Mouse (Mus musculus) stomach, postnatal 0 days (tissue): ENCODE measurements around the gene Cog1. TPM values are rescaled to one million over a fixed set of nuclear protein-coding genes. Genes with fewer than 3 reads are reported as not detected.

Experiments
- ATAC-seq: fragments of 200-750 bp; cut with Nextera tagmentation; 2 replicates; pipeline ENCODE4 v1.8.0; 2017; ENCODE audit not compliant: low FRiP score, low TSS enrichment
- DNase-seq: peaks from one replicate; pipeline ENCODE4 v3.0.0-alpha.2; 2016; ENCODE audit warnings: low spot score
- H3K27ac ChIP-seq: fragments of 300-500 bp; sonication (generic); replicated peaks from 2 replicates; pipeline ENCODE4 v1.5.1; 2014; ENCODE audit warnings: mild to moderate bottlenecking, control low read depth
- H3K27me3 ChIP-seq: fragments of 300-500 bp; sonication (generic); 2 replicates; pipeline ENCODE4 v1.6.1; 2014; ENCODE audit warnings: low read length; ENCODE audit not compliant: control insufficient read depth, insufficient read depth
- H3K36me3 ChIP-seq: fragments of 300-500 bp; sonication (generic); 2 replicates; pipeline ENCODE4 v1.6.1; 2014; ENCODE audit warnings: low read length, mixed read lengths; ENCODE audit not compliant: control insufficient read depth, insufficient read depth
- H3K4me1 ChIP-seq: fragments of 300-500 bp; sonication (generic); replicated peaks from 2 replicates; pipeline ENCODE4 v1.6.1; 2014; ENCODE audit warnings: antibody characterized with exemption; ENCODE audit not compliant: control insufficient read depth, insufficient read depth
- H3K4me2 ChIP-seq: fragments of 300-500 bp; sonication (generic); replicated peaks from 2 replicates; pipeline ENCODE4 v1.6.1; 2014; ENCODE audit warnings: low read depth, mild to moderate bottlenecking, control low read depth, moderate library complexity
- H3K4me3 ChIP-seq: fragments of 300-500 bp; sonication (generic); 2 replicates; pipeline ENCODE4 v1.5.1; 2014; ENCODE audit warnings: low read depth, low read length, control low read depth
- H3K9ac ChIP-seq: fragments of 300-500 bp; sonication (generic); 2 replicates; pipeline ENCODE4 v1.6.1; 2014; ENCODE audit warnings: mild to moderate bottlenecking, low read length, control low read depth, mixed read lengths
- H3K9me3 ChIP-seq: fragments of 300-500 bp; sonication (generic); 2 replicates; pipeline ENCODE4 v1.6.1; 2016; ENCODE audit warnings: low read length; ENCODE audit not compliant: control insufficient read depth
- CTCF ChIP-seq: IDR thresholded peaks from 2 replicates; pipeline ENCODE4 v1.5.1; 2016; ENCODE audit warnings: antibody characterized with exemption, low read depth, mild to moderate bottlenecking, moderate library complexity
- EP300 ChIP-seq: optimal IDR thresholded peaks from 2 replicates; pipeline ENCODE3; 2016; ENCODE audit warnings: antibody characterized with exemption
- WGBS: fragments of 180-500 bp; shearing (Covaris S2); extraction: QIAGEN DNeasy Blood & Tissue Kit; methylation state at CpG from one replicate; pipeline ENCODE4 v1.1.7; 2014; 5-methylcytosine and 5-hydroxymethylcytosine counted together
- polyA plus RNA-seq: library from polyadenylated mRNA; unstranded; fragments of >200 nt; fragmentation: Nextera tagmentation; extraction: Ambion mirVana; gene quantifications from 2 replicates; pipeline ENCODE4 v1.2.1, GENCODE M21; 2015

Gene Cog1
- polyA plus RNA-seq, 1 experiment from 2014 or later = 14.4 TPM

DNA sequence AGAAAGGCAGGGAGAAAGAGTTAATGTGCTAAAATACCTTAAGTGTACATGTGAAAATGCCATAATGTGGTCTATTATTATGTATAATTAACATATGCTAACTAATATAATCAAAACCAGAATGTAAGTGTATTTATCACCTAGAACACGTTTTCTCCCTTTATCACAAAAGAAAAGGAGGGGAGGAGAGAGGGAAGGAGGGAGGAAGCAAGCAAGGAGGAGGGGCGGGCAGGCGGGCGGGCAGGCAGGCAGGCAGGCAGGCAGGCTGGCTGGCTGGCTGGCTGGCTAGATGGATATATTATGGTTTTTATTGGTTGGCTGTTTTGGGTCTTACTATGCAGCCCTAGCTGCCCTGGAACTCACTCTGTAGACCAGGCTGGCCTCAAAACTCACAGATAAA is 20.7 kb downstream of the Cog1 start:
- WGBS = 62% methylated on average over 4 of the region's 4 CpGs
- no peak overlapping the region for H3K9ac ChIP-seq
- H3K9me3 ChIP-seq = no peaks in the 10 kb centered on the region
- no peak for DNase-seq
- H3K4me2 ChIP-seq = no peak overlapping the region
- H3K27ac ChIP-seq = no peak overlapping the region
- H3K4me3 ChIP-seq = no peak overlapping the region
- H3K27me3 ChIP-seq = no peaks in the 10 kb centered on the region
- TF ChIP-seq EP300 (no peak), CTCF (no peak)
- H3K36me3 ChIP-seq = no peaks in the 10 kb centered on the region; the same call in none of the 2 replicates
- H3K4me1 ChIP-seq = peaks cover 3% of the 10 kb centered on the region
- no peak for ATAC-seq

DNA sequence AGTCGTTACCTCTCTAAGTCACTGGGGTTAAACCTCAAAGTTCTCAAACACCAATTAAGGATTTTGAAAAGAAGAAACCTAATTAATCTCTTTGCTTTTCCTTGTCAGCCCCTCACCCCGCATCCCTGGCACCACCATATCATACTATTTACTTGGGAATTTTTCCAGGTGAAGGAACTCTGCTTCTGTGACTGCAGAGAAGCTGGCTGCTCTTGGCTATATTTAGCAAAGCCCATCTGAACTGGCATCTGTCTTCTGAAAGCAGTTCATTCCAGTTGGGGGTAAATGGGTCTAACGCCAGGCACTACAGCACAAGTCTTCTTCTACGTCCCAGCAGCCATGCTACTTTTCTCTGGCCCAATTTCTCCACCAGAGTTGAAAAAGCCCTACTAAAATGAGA is 24.6 kb downstream of the Cog1 start:
- Histone ChIP-seq H3K27ac (0 out of 2 replicates have a peak overlapping the region, but pooled peaks have one; percentile 25), H3K27me3 (no peaks in the 10 kb centered on the region), H3K4me2 (no peak overlapping the region), H3K4me1 (peaks cover under 1% of the 10 kb centered on the region; the same call in 1 of the 2 replicates), H3K36me3 (peaks cover 9% of the 10 kb centered on the region), H3K9ac (no peak overlapping the region), H3K4me3 (no peak overlapping the region), H3K9me3 (no peaks in the 10 kb centered on the region)
- 82% methylated on average over 4 of the region's 4 CpGs for WGBS
- DNase-seq (no peak), ATAC-seq (no peak)
- no peak for TF ChIP-seq CTCF
- TF ChIP-seq EP300 = no peak

DNA sequence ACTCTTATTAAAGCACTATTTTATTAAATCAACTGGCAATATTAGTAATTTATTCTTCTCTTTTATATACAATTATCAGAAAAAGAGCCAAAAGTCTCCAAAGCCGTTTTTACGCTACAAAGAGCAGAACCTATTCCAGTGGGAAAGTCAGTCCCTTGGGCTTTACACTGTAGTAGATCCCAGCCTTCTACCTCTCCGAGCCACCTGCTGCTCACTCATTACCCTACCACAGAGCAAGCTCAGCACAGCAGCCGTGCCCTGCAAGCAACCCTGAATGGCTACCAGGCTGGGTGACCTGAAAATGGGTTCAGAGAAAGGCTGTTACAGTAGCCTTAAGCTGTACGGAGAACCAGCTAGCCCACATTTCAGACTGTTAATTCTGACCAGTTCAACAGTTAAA is 25.6 kb downstream of the Cog1 start:
- WGBS = 83% methylated on average over 5 of the region's 5 CpGs
- ATAC-seq = no peak
- Histone ChIP-seq H3K27ac (no peak overlapping the region), H3K4me1 (no peaks in the 10 kb centered on the region), H3K9me3 (no peaks in the 10 kb centered on the region), H3K4me3 (no peak overlapping the region), H3K9ac (no peak overlapping the region), H3K36me3 (peaks cover 9% of the 10 kb centered on the region), H3K27me3 (no peaks in the 10 kb centered on the region), H3K4me2 (no peak overlapping the region)
- no peak for DNase-seq
- no peak for TF ChIP-seq EP300
- no peak for TF ChIP-seq CTCF

DNA sequence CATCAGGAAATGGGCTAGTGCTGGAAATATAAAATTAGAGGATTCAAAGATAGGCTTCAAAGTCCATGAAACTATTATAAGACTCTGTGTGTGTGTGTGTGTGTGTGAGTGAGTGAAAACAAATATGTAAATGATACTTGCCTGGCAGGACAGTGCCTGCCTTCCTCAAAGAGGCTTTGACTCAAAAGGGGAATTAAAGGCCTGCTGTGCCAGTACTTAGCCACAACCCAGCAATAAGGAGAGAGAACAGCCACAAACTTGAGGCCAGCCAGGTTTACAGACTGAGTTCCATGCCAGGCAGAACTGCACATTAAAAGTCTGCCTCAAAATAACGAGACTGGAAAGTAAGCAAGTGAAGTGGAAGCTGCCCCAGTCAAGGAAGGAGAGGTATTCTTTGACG is 27.9 kb downstream of the Cog1 start:
- DNase-seq (no peak), ATAC-seq (no peak)
- WGBS = 71% methylated on average over 2 of the region's 2 CpGs
- Histone ChIP-seq H3K36me3 (peaks cover 9% of the 10 kb centered on the region), H3K27ac (no peak overlapping the region), H3K4me2 (no peak overlapping the region), H3K9ac (no peak overlapping the region), H3K4me3 (no peak overlapping the region), H3K27me3 (no peaks in the 10 kb centered on the region), H3K4me1 (no peaks in the 10 kb centered on the region; the same call in 1 of the 2 replicates), H3K9me3 (no peaks in the 10 kb centered on the region)
- no peak for TF ChIP-seq CTCF
- no peak for TF ChIP-seq EP300

DNA sequence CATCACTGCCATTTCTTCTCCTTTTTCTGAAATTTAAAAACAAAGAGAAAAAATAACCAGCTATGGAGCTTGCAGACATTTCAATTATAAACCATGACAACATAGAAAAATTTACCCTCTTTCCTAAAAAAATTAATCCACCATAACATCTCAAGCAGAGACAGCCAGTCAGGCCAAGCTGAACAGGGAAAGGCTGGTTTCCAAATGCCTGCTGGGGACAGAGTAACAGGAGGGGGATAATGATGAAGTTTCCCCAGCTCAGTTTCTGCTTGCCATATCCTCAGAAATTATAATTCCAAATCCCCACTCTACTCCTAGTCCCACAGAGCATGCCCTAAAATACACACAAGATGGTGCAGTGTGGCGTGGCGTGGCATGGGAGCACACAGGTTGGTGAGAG is 28.4 kb downstream of the Cog1 start:
- no peaks in the 10 kb centered on the region for H3K9me3 ChIP-seq
- H3K4me2 ChIP-seq = no peak overlapping the region
- peaks cover 9% of the 10 kb centered on the region for H3K36me3 ChIP-seq
- H3K27ac ChIP-seq = no peak overlapping the region
- DNase-seq = no peak
- TF ChIP-seq CTCF (no peak), EP300 (no peak)
- H3K9ac ChIP-seq = no peak overlapping the region
- no peaks in the 10 kb centered on the region for H3K27me3 ChIP-seq
- WGBS = 97% methylated on average over 2 of the region's 2 CpGs
- no peaks in the 10 kb centered on the region; the same call in 1 of the 2 replicates for H3K4me1 ChIP-seq
- H3K4me3 ChIP-seq = no peak overlapping the region
- ATAC-seq = no peak

DNA sequence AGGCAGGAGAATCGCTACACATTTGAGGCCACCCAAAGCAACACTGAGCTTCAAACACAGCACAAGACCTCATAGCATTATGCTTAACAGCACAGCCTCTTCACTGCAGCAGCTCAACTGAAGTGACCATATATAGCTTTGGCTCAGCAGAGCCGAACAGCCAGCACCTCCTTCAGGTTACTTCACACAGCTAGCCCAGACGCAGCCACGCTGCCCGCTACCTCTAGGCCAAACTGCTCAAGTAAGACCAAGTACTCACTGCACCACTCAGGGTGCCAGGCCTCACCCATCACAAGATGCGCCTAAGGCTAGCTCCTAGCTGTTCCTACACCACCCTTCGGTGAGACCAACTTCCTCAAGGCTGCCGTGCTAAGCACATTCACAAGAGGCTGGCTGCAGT is 29.4 kb downstream of the Cog1 start:
- H3K9me3 ChIP-seq = no peaks in the 10 kb centered on the region
- H3K9ac ChIP-seq = no peak overlapping the region
- 65% methylated on average over 8 of the region's 8 CpGs for WGBS
- TF ChIP-seq CTCF (peak; percentile 39), EP300 (no peak)
- H3K4me3 ChIP-seq = no peak overlapping the region
- no peaks in the 10 kb centered on the region for H3K27me3 ChIP-seq
- DNase-seq = no peak
- peak overlapping the region; percentile 56 for H3K27ac ChIP-seq
- ATAC-seq = no peak
- H3K4me1 ChIP-seq = no peaks in the 10 kb centered on the region; the same call in 1 of the 2 replicates
- peaks cover 9% of the 10 kb centered on the region for H3K36me3 ChIP-seq
- no peak overlapping the region for H3K4me2 ChIP-seq
